Mouse (Mus musculus) common myeloid progenitor, adult 5-6 weeks (primary cell): ENCODE data around the gene Acacb. TPM values are rescaled to one million over a fixed set of nuclear protein-coding genes. Genes with fewer than 3 reads are reported as not detected.
A peak's percentile ranks its signal among the peaks of the same experiment; 100 is the strongest.

Source experiments
- ATAC-seq: replicated peaks from 2 replicates; pipeline ENCODE4 v1.8.0; 2016; ENCODE audit warnings: low read depth, mild to moderate bottlenecking, moderate TSS enrichment, inconsistent platforms; ENCODE audit not compliant: poor library complexity, severe bottlenecking
- total RNA-seq: library from RNA; stranded (forward); fragments of 200-1000, 187-1606 nt; gene quantifications from 2 replicates; pipeline ENCODE4 v1.2.3, GENCODE M21; 2017

Acacb gene
- total RNA-seq, 1 experiment from 2014 or later, result 0.87 TPM

DNA sequence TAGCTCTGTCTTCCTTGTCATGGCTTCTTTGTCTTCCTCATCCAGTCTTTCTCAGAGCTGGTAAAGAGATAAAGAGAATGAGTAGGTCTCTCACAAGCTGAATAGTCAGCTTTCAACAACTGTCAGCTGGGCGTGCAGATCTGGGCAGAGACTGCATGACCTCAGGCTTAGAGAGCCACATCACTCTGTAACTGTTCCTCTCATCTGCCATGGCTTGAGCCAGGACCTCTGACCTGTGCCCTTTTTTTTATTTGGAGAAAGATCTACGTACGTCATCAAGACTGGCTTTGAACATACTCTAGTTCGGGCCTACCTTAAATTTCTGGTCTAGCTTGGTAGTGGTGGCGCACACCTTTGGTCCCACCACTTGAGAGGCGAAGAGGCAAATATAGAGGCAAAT is 13.5 kb upstream of the Acacb start:
- ATAC-seq, result no peak

GRCm38 (mm10) chr5:114134091-114134534 is 12.2 kb upstream of the Acacb start:
- peak; percentile 61 for ATAC-seq

DNA sequence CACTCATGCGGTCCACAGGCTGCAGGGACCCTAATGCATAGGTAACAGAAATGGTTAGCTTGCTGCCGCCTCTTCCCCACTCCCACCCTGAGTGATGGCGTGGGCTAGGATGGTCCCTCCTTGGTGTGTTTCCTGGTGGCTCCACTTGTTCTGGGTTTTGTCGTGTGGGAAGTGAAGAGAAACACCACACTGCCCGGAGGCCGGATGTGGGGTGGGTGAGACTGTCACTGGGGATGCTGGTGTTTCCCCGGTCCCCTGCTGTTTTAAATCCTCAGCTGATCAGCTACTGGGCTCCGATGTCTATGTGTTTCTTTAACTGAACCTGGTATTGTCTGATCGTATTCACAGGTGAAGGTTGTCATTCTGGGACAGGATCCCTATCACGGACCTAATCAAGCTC is 10.8 kb upstream of the Acacb start:
- no peak for ATAC-seq

- ATAC-seq, result no peak
Measured at GRCm38 (mm10) chr5:114137481-114138276, 8.7 kb upstream of the Acacb start.

DNA sequence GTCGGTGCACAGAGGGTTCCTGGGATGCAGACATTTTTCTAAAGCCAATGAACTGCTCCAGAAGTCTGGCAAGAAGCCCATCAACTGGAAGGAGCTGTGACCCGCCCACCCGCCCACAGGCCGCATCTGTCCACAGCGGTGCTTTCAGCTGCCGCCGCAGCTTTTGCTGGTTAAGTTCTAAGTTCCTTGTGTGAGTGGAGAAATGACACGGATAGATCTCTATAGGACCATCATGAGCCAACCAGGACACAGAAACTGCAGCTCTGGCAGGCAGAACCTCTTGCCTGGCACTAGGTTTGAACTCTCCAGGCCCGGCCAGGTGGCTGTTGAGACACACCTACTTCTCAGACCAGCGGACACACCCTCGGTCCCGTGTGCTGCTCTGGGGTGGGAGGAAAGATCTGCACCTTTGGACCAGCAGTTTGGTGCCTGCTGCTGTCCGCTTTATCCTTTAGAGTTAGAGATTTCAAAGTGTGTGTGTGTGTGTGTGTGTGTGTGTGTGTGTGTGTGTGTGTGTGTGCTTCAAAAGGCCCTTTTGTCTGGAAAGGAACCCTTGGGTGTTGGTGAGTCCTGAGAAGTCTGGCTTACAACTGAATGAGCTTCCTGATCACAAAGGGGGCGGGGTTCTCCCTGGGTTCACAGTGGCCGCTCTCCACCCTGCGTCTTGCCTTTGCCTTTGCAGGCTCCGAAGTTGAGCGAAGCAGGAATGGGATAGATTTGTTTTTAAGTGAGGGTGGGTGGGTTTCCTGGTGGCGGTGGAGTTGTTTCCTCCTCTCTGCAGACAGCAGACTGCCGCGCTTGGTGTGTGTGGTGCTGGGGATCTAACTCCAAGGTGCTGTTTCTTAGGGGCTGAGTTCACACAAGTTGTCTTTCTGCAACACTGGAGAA is 7.8 kb upstream of the Acacb start:
- ATAC-seq, result no peak

- ATAC-seq, result no peak
Measured at GRCm38 (mm10) chr5:114139175-114139574, 7.2 kb upstream of the Acacb start.

DNA sequence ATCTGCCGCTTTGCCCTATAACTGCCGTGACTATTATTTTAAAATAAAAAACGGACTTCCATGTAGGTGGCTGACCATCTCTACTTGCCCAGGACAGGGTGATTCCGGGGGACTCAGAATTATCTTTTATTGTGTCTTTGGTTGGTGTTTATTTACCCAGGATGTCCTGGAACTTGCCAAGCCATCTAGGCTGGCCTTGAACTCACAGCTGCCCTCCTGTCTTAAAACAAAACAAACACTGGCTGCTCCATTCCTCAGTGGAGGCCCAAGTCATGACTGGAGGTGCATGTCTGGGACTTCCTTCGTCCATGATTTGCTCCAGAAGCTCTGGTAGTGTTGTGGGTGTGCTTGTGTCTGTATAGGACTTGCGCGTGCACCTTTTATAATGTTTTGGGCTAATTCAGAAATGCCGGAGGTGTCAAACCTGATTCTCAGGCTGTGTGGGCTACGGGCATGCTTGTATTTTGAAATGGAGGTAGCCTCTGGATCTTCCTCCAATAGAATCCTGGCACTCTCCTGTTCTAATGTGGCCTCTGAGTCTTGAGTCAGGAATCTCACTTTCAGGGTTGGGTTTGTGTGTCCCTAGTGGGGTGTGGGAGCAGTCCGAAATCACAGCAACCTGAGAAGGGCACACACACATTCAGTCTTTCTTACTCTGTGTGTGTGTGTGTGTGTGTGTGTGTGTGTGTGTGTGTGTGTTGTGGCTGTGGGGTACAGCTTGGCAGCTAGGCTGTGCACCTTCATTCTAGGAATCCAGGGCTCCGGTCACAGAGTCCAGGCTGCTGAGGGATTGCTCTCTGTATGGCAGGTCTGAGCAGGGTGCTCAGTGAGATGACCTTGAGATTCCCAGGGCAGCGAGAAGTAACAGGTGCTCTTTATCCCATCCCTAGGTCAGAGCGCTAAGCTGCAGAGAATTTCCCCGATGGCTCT is 973 bp downstream of the Acacb start:
- ATAC-seq, result no peak

DNA sequence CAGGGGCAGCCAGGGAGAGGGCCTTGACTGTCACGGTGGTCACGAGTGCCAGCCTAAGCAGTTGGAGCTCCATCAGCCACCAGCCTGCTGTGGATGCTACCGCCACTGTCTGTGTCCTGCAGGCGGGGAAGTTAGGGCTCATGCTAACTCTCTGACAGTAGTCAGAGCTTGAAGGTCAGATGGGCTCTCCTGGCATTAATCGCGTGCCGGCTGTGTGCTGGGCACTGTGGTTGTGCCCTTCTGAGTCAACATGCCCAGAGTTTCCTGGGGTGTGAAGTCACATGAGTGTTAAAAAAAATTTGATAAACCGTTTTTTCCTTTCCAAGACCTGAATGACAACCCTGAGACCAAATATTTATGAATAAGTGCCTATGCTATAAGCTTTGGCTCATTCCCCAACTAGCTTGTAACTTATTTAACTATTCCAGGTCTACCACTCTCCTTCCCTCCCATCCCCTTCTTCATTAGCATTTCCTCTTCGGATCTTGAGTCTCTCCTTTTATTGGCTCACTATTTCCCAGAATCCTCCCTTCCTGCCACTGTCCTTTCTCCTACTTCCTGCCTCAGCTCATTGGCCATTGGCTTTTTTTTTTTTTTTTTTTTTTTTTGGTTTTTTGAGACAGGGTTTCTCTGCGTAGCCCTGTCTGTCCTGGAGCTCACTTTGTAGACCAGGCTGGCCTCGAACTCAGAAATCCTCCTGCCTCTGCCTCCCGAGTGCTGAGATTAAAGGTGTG is 6.2 kb downstream of the Acacb start:
- no peak for ATAC-seq

GRCm38 (mm10) chr5:114153490-114153889 is 7.2 kb downstream of the Acacb start:
- peak; percentile 50; the same call in 1 of the 2 replicates for ATAC-seq

- ATAC-seq, result no peak
Measured at GRCm38 (mm10) chr5:114154765-114155164, 8.4 kb downstream of the Acacb start.

DNA sequence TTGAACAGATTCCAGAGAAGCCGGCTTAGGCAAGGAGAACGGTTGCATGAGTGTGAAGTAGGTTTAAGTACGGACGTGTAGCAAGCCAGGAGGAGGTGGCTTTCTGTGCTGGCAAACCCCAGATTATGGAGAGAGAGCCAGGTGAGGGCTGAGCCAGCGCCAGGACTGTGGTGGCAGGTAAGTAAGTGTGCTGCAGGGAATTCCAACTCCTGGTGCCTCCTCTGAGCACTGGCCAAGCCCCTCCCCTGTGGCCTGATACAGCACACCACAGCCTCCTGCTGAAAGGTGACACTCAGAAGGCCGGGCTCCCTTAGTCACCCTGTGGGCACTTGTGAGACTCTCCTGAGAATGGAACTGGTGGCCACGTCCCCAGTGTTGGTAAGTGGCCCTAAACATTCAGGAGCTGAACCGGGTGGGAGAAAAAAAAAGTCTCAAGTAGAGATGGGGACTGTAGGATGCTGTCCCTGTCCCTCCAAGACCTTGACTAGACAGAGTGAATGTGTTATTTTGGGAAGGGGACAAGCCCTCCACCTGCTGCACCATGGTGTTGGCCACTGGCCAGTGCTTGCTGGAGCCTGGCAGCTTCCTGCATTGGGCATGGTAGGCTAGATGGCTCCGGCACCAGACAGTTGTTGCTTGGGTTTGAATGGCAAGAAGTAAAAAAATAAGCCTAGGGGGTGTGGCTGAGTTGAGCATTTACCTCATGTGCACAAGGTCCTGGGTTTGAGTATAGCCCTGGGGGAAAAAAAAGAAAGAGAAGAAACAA is 9.0 kb downstream of the Acacb start:
- no peak for ATAC-seq

GRCm38 (mm10) chr5:114157236-114157635 is 10.9 kb downstream of the Acacb start:
- ATAC-seq, result no peak

DNA sequence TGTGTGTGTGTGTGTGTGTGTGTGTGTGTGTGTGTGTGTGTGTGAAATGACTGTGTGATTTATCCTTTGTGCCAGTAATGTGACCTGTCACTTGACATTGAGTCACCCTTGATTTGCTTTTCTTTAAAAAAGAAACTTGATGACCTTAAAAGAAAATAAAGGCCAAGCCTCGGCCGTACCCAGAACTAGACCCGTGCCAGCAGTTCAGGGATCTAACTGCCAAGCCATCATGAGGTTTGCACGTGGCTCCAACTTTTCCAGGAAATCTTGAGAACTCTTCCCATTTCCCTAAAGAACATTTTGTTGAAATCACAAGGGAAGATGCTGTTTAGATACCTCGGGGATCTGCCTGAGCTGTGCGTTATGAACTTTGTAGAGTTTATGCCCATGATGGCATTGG is 15.1 kb downstream of the Acacb start:
- no peak for ATAC-seq

GRCm38 (mm10) chr5:114162106-114162815 is 15.9 kb downstream of the Acacb start:
- no peak for ATAC-seq

GRCm38 (mm10) chr5:114163117-114163696 is 16.9 kb downstream of the Acacb start:
- ATAC-seq, result no peak

- ATAC-seq, result no peak
Measured at GRCm38 (mm10) chr5:114170345-114170744, 24.0 kb downstream of the Acacb start.

DNA sequence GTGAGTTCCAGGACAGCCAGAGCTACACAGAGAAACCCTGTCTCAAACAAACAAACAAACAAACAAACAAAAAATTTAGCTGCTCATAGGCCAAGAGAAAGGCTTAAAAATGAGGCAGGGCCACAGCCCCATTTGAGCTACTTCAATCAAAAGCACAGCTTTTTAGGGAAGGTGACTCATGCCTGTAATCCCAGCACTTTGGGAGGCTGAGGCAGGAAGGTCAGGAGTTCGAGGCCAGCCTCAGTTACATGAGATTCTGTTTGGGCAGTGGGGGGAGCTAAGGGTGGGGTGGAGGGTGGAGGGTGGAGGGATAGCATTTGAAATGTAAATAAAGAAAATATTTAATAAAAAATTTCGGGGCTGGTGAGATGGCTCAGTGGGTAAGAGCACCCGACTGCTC is 26.6 kb downstream of the Acacb start:
- peak; percentile 60 for ATAC-seq

DNA sequence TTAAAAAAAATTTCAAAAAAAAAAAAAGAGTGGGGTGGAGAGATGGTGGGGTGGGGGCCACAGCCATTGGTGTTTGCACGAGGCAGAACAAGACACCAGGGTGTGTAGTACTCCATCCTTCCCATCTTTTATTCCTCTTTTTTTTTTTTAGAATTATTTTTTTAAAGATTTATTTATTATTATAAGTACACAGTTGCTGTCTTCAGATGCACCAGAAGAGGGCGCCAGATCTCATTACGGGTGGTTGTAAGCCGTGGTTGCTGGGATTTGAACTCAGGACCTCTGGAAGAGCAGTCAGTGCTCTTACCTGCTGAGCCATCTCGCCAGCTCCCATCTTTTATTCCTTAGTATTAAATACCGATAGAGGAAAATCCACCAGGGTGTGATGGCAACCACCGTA is 27.1 kb downstream of the Acacb start:
- ATAC-seq, result no peak
